Mouse (Mus musculus) left cerebral cortex, postnatal 10 days (tissue): ENCODE data around the gene 2810006K23Rik. TPM values are rescaled to one million over a fixed set of nuclear protein-coding genes. Genes with fewer than 3 reads are reported as not detected.

Source experiments
- DNase-seq, 2 experiments: peaks; one replicate each; pipeline ENCODE4 v3.0.0; 2021 to 2022; ENCODE audit warnings: low spot score in 2 of 2, mixed read lengths in 1 of 2; ENCODE audit errors: extremely low spot score in 1 of 2
- intact Hi-C: fragments of 180-260 bp; cut with DNase I; formaldehyde crosslinking; loops from one replicate; pipeline ENCODE4 v1.15.1; 2025
- total RNA-seq, 2 experiments: library from RNA; stranded (reverse); gene quantifications; 2 replicates each; pipeline ENCODE4 v1.2.3; 2021

The 2810006K23Rik gene
- total RNA-seq, 2 experiments from 2014 or later: 11.2 to 13.3 TPM

DNA sequence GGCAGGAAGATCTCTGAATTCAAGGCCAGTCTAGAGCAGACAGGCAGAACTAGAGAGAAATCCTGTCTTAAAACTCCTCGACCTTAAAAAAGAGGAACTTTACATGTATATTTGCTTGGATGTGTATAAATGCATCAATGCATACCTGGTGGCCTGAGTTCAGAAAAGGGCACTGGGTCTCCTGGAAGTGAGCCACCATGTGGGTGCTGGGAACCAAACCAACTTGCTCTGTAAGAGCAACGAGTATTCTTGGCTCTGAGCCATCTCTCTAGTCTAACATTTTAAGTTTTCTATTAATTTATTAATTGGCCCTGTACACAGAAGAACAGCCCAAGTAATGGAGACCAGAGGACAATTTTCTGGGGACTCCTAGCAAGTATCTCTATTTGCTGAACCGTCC lies 38.8 kb downstream of the 2810006K23Rik start:
- DNase-seq: no peak
- intact Hi-C loops: no loop called here

DNA sequence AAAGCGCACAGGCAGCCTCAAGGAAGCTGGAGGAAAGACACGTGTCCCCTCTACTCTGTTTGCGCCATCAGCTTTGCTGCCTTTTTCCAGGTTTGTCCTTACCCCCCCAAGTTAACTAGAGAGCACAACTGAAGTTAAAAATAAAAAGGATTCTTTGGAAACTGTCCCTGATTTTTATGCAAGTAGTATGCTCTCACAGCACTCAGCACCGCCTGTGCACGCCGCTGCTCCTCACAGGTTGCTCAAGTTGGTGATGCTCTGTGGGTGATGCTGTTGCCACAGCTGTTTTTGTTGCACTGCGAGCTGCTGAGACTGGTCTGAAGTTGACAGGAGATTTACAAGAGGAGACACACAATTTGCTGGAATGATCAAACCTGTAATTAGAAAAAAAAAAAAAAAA lies 46.4 kb downstream of the 2810006K23Rik start:
- no peak for DNase-seq
- intact Hi-C loops: loop anchor here (5.0 kb wide), 1 partner anchor 33 kb away; no protein-coding TSS in a partner anchor

DNA sequence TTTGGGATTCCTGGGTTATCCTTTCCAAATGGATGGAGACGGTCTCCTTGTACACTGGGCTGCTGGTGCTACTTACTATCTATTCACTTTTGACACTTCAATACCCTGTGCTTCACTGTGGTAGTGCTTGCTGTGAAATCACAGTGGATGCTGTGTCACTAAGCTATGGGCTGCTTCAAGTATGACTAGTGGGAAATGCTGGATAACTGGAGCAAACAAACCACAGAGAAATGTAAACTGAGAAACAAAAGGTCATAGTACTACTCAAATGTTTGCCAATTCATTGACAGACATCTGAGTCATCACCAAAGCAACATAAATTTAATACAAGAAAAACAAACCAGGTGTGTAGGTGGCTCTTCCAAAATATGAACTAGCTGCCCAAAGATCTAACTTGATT lies 48.5 kb downstream of the 2810006K23Rik start:
- no peak for DNase-seq
- intact Hi-C loops: no loop called here

DNA sequence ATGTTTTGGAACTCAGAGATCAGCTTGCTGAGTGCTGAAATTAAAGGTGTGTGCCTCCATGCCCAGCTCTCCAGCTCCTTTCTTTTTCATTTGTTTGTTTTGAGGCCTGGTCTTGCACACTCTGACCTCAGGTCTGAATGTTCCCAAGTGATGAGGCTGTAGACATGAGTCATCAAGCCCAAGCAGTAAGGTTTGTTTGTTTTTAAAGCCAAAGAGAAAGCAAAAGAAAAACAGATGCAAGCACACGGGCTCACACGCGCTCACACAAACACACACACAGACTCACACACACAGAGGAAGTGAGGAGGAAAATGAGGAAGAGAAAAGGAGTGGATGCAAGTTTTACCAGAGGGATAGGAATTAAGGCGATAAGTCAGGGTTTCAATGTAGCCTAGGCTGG lies 49.3 kb downstream of the 2810006K23Rik start:
- no peak for DNase-seq
- intact Hi-C loops: no loop called here

DNA sequence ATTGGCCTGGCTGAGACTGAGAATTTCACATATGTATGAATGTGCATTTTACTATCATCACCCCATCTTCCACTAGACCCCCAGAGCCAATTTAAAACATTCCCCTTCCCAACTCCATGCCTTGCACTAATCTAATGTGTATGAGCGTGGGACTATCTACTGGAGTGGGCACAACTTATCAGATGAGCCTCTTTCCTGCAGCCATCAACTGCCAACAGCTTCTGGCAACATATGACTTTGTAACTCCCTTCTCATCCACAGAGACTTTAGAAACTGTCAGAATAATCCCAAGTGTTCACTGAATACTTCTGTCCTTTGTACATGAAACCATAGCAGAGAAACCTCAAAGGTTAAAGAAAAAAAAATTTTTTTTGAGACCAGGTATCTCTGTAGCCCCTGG lies 52.2 kb downstream of the 2810006K23Rik start:
- DNase-seq: no peak
- intact Hi-C loops: no loop called here

DNA sequence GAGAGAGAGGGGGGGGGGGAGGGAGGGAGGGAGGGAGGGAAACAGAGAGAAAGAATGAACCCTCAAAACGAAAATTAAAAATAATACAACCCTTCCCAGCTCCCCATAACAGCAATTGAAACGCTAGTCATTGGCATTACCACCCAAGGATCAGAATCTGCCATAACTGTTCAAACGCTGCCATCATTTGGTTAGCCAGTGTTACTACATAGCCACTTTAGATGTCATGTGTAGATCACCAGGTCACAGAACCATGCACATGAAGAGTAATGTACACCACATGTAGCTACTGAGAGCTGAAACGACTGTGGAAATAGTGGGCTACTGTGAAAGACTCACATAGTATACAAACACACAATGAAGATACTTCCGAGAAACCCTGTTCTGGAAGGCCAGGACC lies 60.0 kb downstream of the 2810006K23Rik start:
- intact Hi-C loops: no loop called here
- no peak for DNase-seq

Other genes starting within 250 kb of the 2810006K23Rik start
- gene Abcb9, start 232.3 kb upstream of the 2810006K23Rik start, total RNA-seq: 10 to 100 TPM; 43.8 to 45.5 TPM
- 10 to 100 TPM; 32.5 to 34.6 TPM for gene Ogfod2, start 215.8 kb upstream of the 2810006K23Rik start, total RNA-seq
- 10 to 100 TPM; 55.4 to 58.8 TPM for gene Arl6ip4, start 212.0 kb upstream of the 2810006K23Rik start, total RNA-seq
- 100 to 1,000 TPM; 149 to 170 TPM for gene Pitpnm2, start 78.3 kb upstream of the 2810006K23Rik start, total RNA-seq
- gene Mphosph9, start 117 bp upstream of the 2810006K23Rik start, total RNA-seq: 10 to 100 TPM; 19.4 to 23.2 TPM
- gene Cdk2ap1, start 35.0 kb downstream of the 2810006K23Rik start, total RNA-seq: 10 to 100 TPM; 86.3 to 97.3 TPM
- 100 to 1,000 TPM; 128 to 143 TPM for gene Sbno1, start 97.9 kb downstream of the 2810006K23Rik start, total RNA-seq
- 10 to 100 TPM; 36.2 to 42.3 TPM for gene Kmt5a, start 111.8 kb downstream of the 2810006K23Rik start, total RNA-seq
- gene Rilpl2, start 150.3 kb downstream of the 2810006K23Rik start, total RNA-seq: 10 to 100 TPM; 21.4 to 23.2 TPM
- 10 to 100 TPM; 21.1 TPM for gene Snrnp35, start 155.0 kb downstream of the 2810006K23Rik start, total RNA-seq
- 10 to 100 TPM; 24.6 to 26.7 TPM for gene Rilpl1, start 203.3 kb downstream of the 2810006K23Rik start, total RNA-seq
- gene Tmed2, start 212.6 kb downstream of the 2810006K23Rik start, total RNA-seq: 100 to 1,000 TPM; 102 to 110 TPM
- gene Ddx55, start 224.8 kb downstream of the 2810006K23Rik start, total RNA-seq: 10 to 100 TPM; 24.0 to 25.2 TPM